Mouse (Mus musculus): ENCODE results near the gene Mindy1. TPM values are rescaled to one million over a fixed set of nuclear protein-coding genes. Genes with fewer than 3 reads are reported as not detected.

Gene Mindy1
- polyA plus RNA-seq, 1 experiment from 2014 or later: 54.0 TPM

DNA sequence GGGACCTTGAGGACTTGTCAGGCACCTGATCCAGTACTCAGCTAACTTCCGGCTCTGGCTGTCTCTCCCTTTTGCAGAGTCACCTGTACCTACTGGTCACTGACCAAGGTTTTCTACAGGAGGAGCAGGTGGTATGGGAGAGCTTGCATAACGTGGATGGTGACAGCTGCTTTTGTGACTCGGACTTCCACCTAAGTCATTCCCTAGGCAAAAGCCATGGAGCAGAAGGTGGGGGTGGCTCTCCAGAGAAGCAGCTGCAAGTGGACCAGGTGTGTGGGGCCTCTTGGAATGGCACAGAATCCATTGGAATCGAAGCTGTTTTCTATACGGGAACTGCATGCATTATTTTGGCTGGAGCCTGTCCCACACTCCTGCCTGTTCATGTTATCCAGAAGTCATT lies 13.6 kb downstream of the Mindy1 start:
- WGBS: 76% methylated on average over 5 of the region's 5 CpGs
- Histone ChIP-seq H3K9ac (no peak overlapping the region), H3K9me3 (replicated peaks) (no peaks in the 10 kb centered on the region), H3K4me2 (replicated peaks) (no peak overlapping the region), H3K4me3 (replicated peaks) (no peak overlapping the region), H3K27ac (replicated peaks) (peak overlapping the region; percentile 65), H3K36me3 (peaks cover 66% of the 10 kb centered on the region), H3K27me3 (no peaks in the 10 kb centered on the region), H3K4me1 (peaks cover 7% of the 10 kb centered on the region; the same call in 1 of the 2 replicates)
- no peak for ATAC-seq (ENCODE audit: insufficient number of reproducible peaks, low FRiP score, low TSS enrichment, low read depth)

DNA sequence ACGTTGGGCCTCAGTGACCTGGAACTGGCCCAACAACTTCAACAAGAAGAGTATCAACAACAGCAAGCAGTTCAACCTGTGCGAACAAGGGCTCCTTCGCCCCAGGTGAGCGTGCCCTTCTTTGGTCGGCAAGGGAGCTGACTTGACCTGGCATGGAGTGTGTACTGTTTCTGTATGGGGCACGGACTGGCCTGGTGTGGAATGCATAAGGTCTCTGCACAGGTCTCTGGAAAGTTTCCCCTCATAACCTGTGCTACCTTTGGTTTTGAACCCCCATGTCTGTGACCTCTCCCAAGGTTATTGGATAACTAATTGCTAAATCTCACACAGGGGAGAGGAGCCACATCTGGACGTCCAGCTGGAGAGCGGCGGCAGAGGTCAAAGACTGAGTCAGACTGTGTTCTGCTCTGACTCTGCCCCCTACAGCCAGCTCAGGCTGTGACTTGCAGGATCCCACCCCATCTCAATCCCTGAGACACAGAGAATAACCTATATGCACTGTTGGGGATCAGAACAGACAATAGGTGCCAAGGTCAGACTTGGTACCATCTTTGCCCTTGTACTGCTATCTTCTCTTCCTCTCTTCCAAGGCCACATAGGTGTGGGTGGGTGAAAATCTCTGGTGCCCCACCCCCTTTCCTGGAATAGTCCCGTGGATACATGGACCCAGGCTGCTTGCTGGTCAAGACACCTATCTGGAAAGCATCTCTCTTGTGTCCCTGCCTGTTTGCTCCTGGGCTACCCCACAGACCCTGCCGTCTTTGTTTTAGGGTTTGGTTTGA lies 14.4 kb downstream of the Mindy1 start:
- H3K36me3 ChIP-seq: peaks cover 63% of the 10 kb centered on the region
- 72% methylated on average over 11 of the region's 11 CpGs for WGBS
- no peak overlapping the region for H3K4me2 ChIP-seq (replicated peaks)

DNA sequence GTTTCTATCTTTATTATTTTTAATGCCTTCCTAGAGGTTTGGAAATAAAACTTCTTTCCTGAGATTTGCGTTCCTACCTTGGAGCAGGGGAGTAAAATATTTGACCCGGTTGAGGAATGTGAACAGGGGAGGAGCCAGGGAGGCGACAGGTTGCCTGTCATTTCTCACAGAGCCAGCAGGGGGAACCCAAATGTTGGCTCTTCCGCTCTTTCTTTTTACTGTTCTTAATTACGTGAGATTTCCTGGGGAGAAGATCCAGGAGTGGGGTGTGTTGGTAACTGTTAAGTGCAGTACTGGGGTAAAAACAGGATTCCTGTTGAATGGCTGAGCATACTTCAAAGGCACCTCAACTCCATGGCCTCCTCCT lies 14.9 kb downstream of the Mindy1 start:
- ATAC-seq (ENCODE audit: insufficient number of reproducible peaks, low FRiP score, low TSS enrichment, low read depth): no peak
- H3K27ac ChIP-seq (replicated peaks): no peak overlapping the region
- no peak overlapping the region for H3K4me2 ChIP-seq (replicated peaks)
- WGBS: 6% methylated on average over 5 of the region's 5 CpGs
- peaks cover 57% of the 10 kb centered on the region for H3K36me3 ChIP-seq
- H3K27me3 ChIP-seq: no peaks in the 10 kb centered on the region
- no peak overlapping the region for H3K4me3 ChIP-seq (replicated peaks)
- peaks cover 7% of the 10 kb centered on the region; the same call in 1 of the 2 replicates for H3K4me1 ChIP-seq
- no peaks in the 10 kb centered on the region for H3K9me3 ChIP-seq (replicated peaks)
- H3K9ac ChIP-seq: no peak overlapping the region

More for the DNA sequence above, 14.4 kb downstream of the Mindy1 start:
- Histone ChIP-seq H3K4me3 (replicated peaks) (no peak overlapping the region), H3K27me3 (no peaks in the 10 kb centered on the region), H3K27ac (replicated peaks) (peak overlapping the region; percentile 65; the same call in 1 of the 2 replicates), H3K9ac (no peak overlapping the region), H3K4me1 (peaks cover 7% of the 10 kb centered on the region; the same call in 1 of the 2 replicates), H3K9me3 (replicated peaks) (no peaks in the 10 kb centered on the region)
- no peak for ATAC-seq (ENCODE audit: insufficient number of reproducible peaks, low FRiP score, low TSS enrichment, low read depth)

- Histone ChIP-seq H3K27me3 (no peaks in the 10 kb centered on the region), H3K4me2 (replicated peaks) (no peak overlapping the region), H3K9ac (no peak overlapping the region), H3K36me3 (peaks cover 39% of the 10 kb centered on the region), H3K4me1 (peaks cover 7% of the 10 kb centered on the region; the same call in 1 of the 2 replicates), H3K9me3 (replicated peaks) (no peaks in the 10 kb centered on the region), H3K27ac (replicated peaks) (no peak overlapping the region; the same call in 1 of the 2 replicates), H3K4me3 (replicated peaks) (no peak overlapping the region)
- no peak for ATAC-seq (ENCODE audit: insufficient number of reproducible peaks, low FRiP score, low TSS enrichment, low read depth)
- 81% methylated on average over 7 of the region's 7 CpGs for WGBS
Observed at GRCm38 (mm10) chr3:95298018-95298417, 16.9 kb downstream of the Mindy1 start.

- no peaks in the 10 kb centered on the region for H3K27me3 ChIP-seq
- H3K4me3 ChIP-seq (replicated peaks): no peak overlapping the region
- H3K27ac ChIP-seq (replicated peaks): no peak overlapping the region
- H3K4me1 ChIP-seq: peaks cover 1% of the 10 kb centered on the region; the same call in 1 of the 2 replicates
- peaks cover 11% of the 10 kb centered on the region; the same call in 1 of the 2 replicates for H3K36me3 ChIP-seq
- no peak overlapping the region for H3K9ac ChIP-seq
- H3K9me3 ChIP-seq (replicated peaks): no peaks in the 10 kb centered on the region
- H3K4me2 ChIP-seq (replicated peaks): no peak overlapping the region
- ATAC-seq (ENCODE audit: insufficient number of reproducible peaks, low FRiP score, low TSS enrichment, low read depth): no peak
- WGBS: 77% methylated on average over 3 of the region's 3 CpGs
Observed at GRCm38 (mm10) chr3:95301204-95301796, 20.2 kb downstream of the Mindy1 start.

DNA sequence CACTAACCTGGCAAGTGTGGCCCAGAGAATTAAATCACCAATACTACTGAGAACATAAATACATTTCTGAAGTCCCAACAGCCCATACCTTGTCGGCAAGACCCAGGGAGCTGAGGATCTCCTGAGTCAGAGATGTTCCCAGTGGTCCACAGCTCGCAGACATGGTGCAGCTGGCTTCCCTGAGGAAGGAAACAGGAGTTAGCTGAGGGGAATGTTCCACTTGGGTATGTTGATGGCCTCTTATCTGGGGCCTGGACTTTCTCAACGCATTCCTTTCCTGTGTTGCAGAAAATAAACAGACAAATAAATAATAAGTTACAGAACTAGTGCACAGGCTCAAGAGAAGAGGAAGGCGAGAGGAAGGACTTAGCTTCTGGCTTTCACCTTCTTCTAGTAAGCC lies 25.1 kb downstream of the Mindy1 start:
- Histone ChIP-seq H3K4me1 (peaks cover 8% of the 10 kb centered on the region; the same call in 1 of the 2 replicates), H3K36me3 (no peaks in the 10 kb centered on the region), H3K4me2 (replicated peaks) (no peak overlapping the region), H3K27me3 (no peaks in the 10 kb centered on the region), H3K4me3 (replicated peaks) (no peak overlapping the region), H3K27ac (replicated peaks) (no peak overlapping the region), H3K9ac (no peak overlapping the region), H3K9me3 (replicated peaks) (no peaks in the 10 kb centered on the region)
- WGBS: 78% methylated on average over 4 of the region's 4 CpGs
- no peak for ATAC-seq (ENCODE audit: insufficient number of reproducible peaks, low FRiP score, low TSS enrichment, low read depth)

DNA sequence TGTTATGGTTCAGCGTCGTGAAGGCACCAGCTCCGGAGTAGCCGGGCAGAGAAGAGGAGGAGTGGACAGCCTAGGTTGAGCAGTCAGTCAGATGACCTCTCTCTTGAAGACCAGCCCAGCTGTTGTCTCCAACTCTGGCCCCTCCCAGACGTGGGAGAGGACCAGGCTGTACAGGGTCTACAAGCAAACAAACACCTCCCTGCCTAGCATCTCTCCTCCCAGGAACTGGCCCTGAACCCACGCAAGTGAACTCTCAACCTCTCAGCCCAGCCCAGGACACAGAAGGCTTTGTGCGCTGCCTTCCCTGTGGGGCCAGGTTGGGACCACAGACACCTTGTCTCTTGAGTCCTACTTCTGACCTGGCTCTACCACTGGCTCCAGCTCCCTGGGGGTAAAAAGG lies 26.0 kb downstream of the Mindy1 start, which contains the start of gene Anxa9:
TSS of gene Anxa9 (minus strand) at position 77 of the 400 bp plus-strand sequence.
- H3K4me2 ChIP-seq (replicated peaks): no peak within 1 kb of the TSS
- H3K9me3 ChIP-seq (replicated peaks): no peaks in the 10 kb centered on the region
- no peak within 1 kb of the TSS for H3K4me3 ChIP-seq (replicated peaks)
- WGBS: 51% methylated on average over 7 of the region's 7 CpGs
- peak within 1 kb of the TSS; percentile 17 for H3K27ac ChIP-seq (replicated peaks)
- H3K4me1 ChIP-seq: peaks cover 8% of the 10 kb centered on the region; the same call in 1 of the 2 replicates
- H3K27me3 ChIP-seq: no peaks in the 10 kb centered on the region
- no peaks in the 10 kb centered on the region for H3K36me3 ChIP-seq
- ATAC-seq (ENCODE audit: insufficient number of reproducible peaks, low FRiP score, low TSS enrichment, low read depth): peak; percentile 37; the same call in 1 of the 2 replicates
- no peak within 1 kb of the TSS for H3K9ac ChIP-seq

DNA sequence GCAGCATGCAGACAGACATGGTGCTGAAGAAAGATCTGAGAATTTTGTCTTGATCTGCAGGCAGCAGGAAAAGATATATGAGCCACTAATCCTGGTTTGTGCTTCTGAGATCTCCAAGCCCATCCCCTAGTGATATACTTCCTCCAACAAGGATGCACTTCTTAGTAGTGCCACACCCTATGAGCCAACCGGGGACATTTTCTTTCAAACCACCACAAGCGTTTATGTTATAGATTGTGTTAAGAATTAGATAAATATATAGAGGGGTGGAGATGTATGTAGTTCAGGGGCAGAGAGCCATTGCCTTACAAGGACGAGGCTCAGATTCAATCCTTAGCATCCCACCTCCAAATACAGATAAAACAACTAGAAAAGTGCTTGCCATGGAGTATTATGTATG lies 29.4 kb downstream of the Mindy1 start:
- H3K4me1 ChIP-seq: peaks cover 8% of the 10 kb centered on the region; the same call in 1 of the 2 replicates
- H3K4me2 ChIP-seq (replicated peaks): no peak overlapping the region
- no peaks in the 10 kb centered on the region for H3K9me3 ChIP-seq (replicated peaks)
- no peak for ATAC-seq (ENCODE audit: insufficient number of reproducible peaks, low FRiP score, low TSS enrichment, low read depth)
- no peak overlapping the region for H3K9ac ChIP-seq
- no peaks in the 10 kb centered on the region for H3K36me3 ChIP-seq
- H3K27me3 ChIP-seq: no peaks in the 10 kb centered on the region
- no peak overlapping the region for H3K4me3 ChIP-seq (replicated peaks)
- WGBS: 66% methylated on average over 3 of the region's 3 CpGs
- no peak overlapping the region for H3K27ac ChIP-seq (replicated peaks)

DNA sequence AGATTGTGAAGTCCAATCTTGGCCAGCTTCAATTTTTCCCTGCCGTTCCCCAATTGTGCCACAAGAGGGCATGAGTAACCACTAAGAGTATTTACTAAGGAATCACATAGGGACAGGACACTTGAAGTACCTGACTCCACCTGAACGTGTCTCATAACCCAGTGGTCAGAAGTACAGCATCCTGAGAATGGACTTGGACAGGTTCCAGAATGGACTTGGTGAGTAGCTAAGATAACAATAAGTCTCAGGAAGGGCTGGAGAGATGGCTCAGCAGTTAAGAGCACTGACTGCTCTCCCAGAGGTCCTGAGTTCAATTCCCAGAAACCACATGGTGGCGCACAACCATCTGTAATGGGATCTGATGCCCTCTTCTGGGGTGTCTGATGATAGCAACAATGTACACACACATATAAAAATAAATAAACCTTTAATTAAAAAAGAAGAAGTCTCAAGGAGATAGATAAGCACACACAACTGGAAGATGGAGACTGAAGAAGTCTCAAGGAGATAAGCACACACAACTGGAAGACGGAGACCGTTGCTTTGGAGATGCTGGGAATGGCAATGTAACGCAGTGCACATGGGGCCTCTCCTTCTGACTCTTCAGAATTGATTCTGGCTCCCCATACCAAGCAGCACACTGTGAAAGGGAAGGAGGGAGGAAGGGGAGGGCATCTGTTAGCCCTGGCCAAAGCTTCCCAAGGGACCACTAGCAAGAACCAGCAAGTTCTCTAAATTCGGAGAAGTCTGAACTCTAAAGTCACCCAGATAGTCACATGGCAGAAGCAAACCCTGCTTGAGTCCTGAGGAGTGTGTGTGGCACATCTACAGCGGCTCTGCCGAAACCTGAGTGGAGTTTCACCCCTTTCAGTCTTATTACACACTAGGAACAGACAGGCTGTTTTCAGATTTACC lies 30.1 kb downstream of the Mindy1 start:
- Histone ChIP-seq H3K4me1 (peaks cover 13% of the 10 kb centered on the region), H3K27ac (replicated peaks) (no peak overlapping the region), H3K36me3 (no peaks in the 10 kb centered on the region), H3K9ac (no peak overlapping the region), H3K27me3 (no peaks in the 10 kb centered on the region), H3K9me3 (replicated peaks) (no peaks in the 10 kb centered on the region), H3K4me2 (replicated peaks) (no peak overlapping the region), H3K4me3 (replicated peaks) (no peak overlapping the region)
- WGBS: 65% methylated on average over 9 of the region's 9 CpGs
- ATAC-seq (ENCODE audit: insufficient number of reproducible peaks, low FRiP score, low TSS enrichment, low read depth): no peak

DNA sequence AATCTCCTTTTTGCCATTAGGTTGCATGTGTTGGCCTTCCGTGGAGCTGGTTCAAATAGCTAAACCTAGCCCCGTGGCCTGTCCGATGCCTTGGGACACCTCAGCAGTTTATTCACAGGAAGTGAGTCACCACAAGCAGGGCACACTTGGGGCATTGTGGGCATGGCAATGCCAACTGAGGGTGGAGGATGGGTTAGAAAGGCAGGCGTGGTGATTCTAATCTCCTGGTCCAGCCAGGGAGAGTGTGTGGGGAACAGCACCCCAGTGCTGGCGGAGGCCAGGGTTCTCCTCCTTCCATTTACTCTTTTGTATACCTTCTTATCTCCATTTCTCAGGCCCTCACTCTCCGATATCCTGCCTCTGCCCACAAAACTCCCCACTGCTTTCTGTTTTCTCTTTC lies 31.5 kb downstream of the Mindy1 start:
- H3K9ac ChIP-seq: no peak overlapping the region

DNA sequence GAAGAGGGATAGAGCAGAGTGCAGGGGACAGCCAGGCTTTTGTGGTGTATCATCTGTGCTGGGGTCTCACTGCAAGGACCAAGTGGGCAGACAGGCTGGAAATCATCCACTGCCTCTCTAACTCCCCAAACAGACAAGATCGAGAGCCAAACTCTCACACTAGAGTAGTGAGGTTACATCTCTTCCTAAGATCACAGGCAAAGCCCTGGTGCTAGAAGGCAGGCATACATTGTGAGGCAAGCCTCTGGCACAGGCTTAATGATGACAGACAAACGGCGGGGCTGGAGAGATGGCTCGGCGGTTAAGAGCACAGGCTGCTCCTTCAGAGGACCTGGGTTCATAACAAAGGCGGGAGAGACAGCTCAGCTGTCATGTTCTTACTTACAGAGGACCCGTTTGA lies 32.3 kb downstream of the Mindy1 start:
- no peak overlapping the region for H3K27ac ChIP-seq (replicated peaks)
- no peak overlapping the region for H3K9ac ChIP-seq
- no peak for ATAC-seq (ENCODE audit: insufficient number of reproducible peaks, low FRiP score, low TSS enrichment, low read depth)
- 47% methylated on average over 7 of the region's 7 CpGs for WGBS
- H3K9me3 ChIP-seq (replicated peaks): no peaks in the 10 kb centered on the region
- H3K4me1 ChIP-seq: peaks cover 23% of the 10 kb centered on the region
- no peaks in the 10 kb centered on the region for H3K27me3 ChIP-seq
- no peak overlapping the region for H3K4me2 ChIP-seq (replicated peaks)
- peaks cover under 1% of the 10 kb centered on the region; the same call in 1 of the 2 replicates for H3K36me3 ChIP-seq
- H3K4me3 ChIP-seq (replicated peaks): no peak overlapping the region

More for the DNA sequence above, 31.5 kb downstream of the Mindy1 start:
- Histone ChIP-seq H3K36me3 (no peaks in the 10 kb centered on the region), H3K4me2 (replicated peaks) (no peak overlapping the region), H3K4me1 (peaks cover 19% of the 10 kb centered on the region), H3K9me3 (replicated peaks) (no peaks in the 10 kb centered on the region), H3K4me3 (replicated peaks) (no peak overlapping the region), H3K27me3 (no peaks in the 10 kb centered on the region), H3K27ac (replicated peaks) (no peak overlapping the region)
- WGBS: 71% methylated on average over 6 of the region's 6 CpGs
- ATAC-seq (ENCODE audit: insufficient number of reproducible peaks, low FRiP score, low TSS enrichment, low read depth): no peak
